Mouse (Mus musculus): ENCODE measurements around the gene 2610021A01Rik.
"Not testable (repeated sequence)": the region's sequence is repeated elsewhere in the genome, so short reads cannot be mapped to it uniquely, and the experiment has no call there.

GRCm38 (mm10) chr7:41587831-41588230 lies 11.2 kb upstream of the 2610021A01Rik start:
- not testable (repeated sequence) for TF ChIP-seq USF2 (conservative IDR thresholded peaks at IDR 0.05; ENCODE audit: low read depth, low read length); CTCF (conservative IDR thresholded peaks at IDR 0.05 in 1 of 2, IDR thresholded peaks at IDR 0.05 in 1 of 2; ENCODE audit: low read depth in 2 of 2, low read length in 2 of 2); POLR2AphosphoS2 (IDR thresholded peaks at IDR 0.05; ENCODE audit: low read depth, low read length); MAX (IDR thresholded peaks at IDR 0.05; ENCODE audit: low read length); ELF1 (IDR thresholded peaks at IDR 0.05; ENCODE audit: low read depth, low read length); ZNF384 (IDR thresholded peaks at IDR 0.05; ENCODE audit: low read depth, low read length); ZKSCAN1 (IDR thresholded peaks at IDR 0.05; ENCODE audit: borderline replicate concordance, low read depth, low read length); RCOR1 (conservative IDR thresholded peaks at IDR 0.05; ENCODE audit: low read depth, low read length); POLR2A (IDR thresholded peaks at IDR 0.05; ENCODE audit: low read depth, low read length); EP300 (IDR thresholded peaks at IDR 0.05; ENCODE audit: low read length)

Data from CH12.LX (cell line).